Mouse (Mus musculus) T-cell, adult 2 months (primary cell): ENCODE measurements around the gene Sh2d4b.

Experiments
- DNase-seq: peaks from one replicate; pipeline ENCODE4 v3.0.0; 2022; ENCODE audit warnings: low spot score

Sh2d4b gene

DNA sequence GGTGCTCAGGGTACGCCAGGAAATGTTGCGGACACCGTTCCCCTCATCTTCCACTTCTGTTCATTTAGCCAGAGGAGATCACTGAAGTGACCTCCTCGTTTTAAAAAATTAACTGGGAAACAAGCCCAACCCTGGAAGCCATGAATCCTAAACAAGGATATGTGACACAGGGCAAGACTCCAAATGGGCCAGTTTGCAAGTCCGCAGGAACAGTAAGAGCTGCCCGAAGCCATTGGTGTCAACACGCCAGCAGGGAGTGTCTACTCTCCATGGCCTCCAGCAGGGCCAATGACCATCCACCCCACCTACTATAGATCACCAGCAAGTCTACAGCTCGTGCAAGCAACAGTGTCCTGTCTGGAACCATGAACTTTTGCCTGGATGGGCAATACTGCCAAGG, 12.7 kb upstream of the Sh2d4b start:
- no peak for DNase-seq

DNA sequence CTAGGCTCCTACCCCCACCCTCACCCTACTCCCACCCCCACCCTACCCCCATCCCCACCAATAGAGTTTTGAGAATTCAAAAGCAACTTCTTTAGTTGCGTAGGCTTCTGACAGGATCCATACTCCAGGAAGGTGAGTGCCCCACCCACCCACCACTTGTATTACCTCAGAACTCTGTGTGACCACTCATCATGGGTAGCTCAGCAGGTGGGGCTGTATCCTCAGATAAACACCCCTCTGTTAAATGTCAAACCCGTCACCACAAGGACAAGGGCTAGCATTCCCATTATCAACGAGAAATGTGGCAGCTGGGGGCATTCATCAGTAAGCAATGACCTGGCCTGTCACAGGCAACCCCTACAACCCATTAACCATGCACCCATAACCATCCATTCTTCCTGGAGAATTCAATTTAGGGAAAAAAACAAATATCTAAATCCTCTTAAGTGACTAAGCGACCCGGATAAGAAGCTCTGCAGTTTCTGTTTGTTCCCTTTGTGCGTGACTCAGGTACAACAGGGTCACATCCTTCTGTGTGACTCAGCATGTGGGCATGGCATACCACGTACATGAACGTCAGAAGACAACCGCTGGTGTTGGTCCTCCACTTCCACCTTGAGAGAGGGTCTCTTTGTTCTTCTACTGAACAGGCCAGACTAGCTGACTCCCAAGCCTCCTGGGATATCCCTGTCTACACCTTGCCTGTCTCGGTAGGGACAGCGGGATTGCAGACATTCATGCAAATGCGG, 9.4 kb upstream of the Sh2d4b start:
- no peak for DNase-seq

DNA sequence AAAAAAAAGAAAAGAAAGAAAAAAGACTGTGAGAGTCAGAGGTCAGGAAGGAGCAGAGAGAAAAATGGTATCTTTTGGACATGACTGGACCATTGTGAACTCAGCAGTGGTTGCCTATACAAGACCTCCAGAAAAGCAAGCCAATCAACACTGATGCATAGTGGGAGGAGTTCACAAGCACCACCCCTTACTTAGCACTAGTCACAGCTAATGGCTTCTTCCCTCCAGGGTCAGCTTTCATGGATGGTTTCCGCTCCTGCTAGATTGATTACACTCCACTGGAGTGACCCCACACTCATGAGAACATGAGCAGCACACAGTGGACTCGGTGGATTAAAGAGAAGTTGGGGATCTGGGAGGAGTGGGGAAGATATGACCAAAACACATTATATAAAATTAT, 7.2 kb upstream of the Sh2d4b start:
- no peak for DNase-seq

DNA sequence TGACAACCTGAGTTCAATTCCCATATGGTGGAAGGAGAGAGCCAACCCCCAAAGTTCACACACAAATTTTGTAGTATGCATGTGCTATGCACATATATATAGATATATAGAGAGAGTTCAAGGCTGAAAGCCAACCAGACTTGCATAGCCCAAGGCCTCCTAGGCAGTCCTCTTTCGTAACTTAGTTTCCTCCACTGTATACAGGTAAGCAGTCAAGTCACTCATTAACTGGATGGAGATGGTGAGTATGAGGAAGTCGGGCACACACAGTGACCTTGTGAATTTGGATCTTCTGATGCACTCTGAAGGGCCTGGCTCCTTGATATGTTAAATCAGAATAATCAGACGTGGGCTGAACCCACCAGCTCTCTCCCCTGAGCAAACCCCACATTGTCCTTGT, 4.8 kb upstream of the Sh2d4b start:
- no peak for DNase-seq

DNA sequence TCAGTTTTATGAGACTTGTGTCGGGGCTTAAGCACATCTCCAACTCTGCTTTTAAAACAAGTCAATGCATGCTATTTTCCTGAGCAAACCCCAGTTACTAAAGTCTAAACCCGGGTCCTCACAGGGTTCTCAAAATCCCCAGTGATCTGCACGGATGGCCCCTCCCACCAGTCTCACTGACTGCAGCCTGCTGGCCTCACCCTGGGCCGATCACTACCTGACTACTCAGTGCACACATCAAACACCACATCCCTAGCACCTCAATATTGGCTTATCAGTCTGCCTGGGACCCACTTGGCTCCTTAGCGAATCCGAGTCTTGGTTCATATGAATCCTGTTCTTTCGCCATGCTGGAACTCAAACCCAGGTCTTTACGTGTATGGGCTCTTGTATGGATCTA, 2.6 kb upstream of the Sh2d4b start:
- no peak for DNase-seq

DNA sequence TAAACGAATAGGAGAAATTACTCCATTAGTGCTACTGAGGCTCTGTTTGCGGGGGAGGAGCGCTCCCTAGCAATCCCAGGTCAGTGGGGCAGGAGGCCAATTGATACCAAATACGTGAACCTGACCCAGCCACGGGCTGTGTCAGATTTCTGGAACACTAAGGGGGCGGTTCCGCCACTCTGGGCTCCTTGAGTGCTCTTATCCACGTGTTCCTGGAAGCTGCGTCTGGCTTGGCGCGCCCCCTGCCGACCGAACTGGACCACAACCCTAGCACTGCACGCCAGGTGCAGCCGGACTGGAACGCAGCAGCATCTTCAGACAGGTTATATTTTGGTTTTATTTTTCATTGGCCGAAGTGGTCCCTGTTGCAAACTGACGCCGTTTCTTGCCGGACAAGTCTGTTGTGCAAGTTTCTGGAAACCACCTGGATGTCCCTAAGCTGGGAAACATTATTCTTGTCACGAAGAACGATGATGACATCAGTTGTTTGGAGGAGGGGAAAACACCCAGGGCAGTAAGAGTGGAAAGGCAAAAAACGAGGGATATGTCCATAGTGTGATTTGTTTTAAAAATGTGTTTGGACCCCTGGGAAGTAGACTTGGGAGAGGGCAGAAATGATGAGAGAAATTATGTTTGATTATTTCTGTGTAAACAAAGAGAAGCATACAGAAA, 1.6 kb upstream of the Sh2d4b start:
- DNase-seq: peak; percentile 59

DNA sequence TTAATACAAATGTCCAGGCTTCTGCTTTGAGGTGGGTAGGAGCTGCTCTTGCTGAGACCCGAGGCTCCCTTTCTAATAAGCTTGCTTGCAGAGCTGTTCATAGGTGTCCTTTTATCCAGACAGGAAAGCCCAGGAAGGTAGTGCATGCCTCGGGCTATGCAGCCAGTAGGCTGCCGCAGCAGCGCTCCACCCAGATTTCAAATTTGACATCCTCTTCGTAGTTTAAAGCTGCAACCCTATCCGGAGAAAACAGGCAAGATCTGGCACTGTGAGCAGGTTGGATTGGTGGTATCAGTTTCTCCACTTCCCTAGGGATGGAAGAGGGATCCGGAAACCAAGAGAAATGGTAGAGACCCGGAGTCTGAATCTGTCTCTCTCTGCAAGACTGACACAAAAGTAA, 818 bp upstream of the Sh2d4b start:
- DNase-seq: no peak

DNA sequence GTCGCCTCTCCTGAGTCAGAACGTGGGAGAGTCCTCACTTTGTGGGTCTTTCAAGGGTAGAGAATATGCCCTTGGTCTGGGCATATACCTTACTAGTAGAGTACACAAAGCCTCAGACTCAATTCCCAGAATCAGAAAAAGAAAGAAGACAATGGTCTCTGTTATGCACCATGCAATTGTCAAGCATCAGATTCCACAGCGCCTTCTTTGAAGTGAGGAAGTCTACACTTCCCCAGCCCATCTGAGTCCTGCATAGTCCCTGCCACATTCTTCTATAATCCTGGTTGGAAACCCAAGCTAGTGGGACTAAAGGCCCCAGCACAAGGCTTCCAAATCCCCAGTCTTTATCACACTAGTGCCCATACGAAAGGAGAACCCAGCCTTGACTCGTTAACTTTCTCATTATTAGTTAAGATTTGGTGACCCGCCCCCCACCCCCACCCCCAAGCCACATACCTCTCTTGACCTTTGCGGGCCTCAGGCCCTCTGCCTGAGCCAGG, 690 bp downstream of the Sh2d4b start:
- DNase-seq: no peak

DNA sequence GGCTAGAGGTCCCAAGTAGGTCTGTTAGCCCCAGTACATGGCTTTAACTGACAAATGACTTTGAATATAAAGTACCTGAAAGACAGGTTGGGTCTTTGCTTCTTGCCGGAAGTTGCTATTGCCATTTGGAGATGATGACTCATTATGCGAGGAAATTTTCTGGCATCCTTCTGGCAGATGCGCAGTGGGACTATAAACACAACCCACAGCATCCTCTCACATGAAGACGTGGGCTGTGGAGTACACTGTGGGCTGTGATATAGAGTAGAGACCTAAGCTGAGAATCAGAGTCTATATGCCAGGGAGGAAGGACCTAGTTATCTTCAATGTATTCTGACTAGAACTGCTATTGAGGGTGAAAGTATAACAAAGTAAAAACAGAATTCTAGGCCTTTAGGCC, 1.6 kb downstream of the Sh2d4b start:
- no peak for DNase-seq

DNA sequence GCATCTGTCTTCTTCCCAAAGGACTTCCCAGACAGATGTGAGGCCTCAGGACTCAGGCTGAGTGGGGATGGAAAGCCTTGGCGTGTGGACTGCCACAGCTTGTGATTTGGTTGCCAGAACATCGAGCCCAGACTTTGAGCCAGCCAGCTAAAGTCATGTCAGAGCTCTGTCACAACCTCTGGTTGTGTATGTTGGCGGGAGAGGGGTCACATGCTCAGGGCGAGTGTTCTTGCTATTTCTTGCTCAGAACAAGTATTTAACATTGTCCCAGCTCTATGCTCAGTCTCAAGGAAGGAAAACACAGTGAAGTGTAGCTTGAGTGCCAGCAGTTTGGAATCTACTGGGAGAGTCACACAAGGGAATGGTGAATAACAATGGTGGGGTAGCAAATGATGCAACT, 3.4 kb downstream of the Sh2d4b start:
- DNase-seq: no peak

DNA sequence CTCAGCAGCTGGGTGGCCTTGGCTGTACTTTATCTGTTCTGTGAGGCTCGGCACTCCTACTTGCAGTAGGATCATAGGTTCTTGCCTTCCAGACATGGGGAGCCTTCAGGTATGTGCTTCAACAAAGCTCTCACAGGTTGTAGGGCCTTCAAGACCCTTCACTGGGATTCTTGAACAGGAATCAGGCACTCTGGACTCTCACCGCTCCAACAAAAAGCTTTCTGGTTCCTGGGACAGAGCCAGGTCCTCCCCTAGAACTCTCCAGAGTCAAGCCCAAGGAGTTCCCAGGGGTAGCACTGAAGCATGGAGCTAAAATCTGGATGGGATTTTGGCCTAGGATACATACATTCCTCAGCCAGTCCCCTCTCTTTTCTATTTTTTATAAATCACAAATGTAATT, 3.9 kb downstream of the Sh2d4b start:
- no peak for DNase-seq

DNA sequence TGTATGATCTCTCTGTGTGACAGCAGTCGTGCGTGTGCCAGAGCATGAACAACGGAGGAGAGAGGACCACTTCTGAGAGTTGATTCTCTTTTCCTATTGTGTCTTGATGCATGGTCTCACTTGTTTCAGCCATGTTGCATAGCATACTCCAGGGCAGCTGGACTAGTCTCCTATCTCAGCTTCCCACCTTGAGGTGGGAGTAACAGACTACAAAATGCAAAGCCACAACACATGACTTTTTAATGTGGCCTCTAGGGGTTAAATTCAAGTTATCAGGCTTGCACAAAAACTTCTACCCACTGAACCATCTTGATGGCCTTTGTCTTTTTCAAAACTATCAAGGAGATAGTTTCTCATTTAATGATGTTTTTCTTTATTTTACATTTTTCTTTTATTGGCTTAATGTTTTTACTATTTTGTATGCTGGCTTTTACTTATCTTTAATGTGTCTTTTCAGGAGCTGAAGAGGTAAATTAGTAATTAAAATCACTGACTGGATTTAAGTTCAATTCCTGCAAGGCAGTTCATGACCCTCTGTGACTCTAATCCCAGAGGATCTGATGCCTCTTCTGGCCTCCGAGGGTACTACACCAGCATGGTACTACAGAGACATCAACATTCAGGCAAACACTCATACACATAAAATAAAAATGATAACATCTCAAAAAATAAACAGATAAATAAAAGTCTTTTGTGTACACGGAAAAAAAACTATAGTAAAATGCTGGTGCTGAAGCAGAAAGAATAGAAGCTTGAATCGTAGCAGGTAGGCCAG, 6.5 kb downstream of the Sh2d4b start:
- DNase-seq: no peak

DNA sequence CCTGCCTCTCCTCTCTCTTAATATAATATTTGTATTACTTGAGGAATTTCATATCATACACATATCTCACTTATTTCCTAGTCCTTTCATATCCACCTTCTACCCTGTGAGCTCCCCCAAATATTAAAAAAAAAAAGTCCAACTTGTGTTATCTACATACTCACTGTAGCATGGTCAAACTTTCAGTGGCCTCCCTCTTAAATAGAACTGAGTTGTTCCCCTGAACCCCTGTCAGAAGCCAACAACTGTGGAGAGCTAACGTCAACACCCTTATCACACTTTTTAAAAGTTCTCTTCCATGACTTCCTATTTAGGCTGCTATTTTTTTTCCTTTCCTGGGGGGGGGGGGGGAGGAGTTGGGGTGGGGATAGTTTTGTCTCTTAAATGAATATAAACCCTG, 7.3 kb downstream of the Sh2d4b start:
- DNase-seq: no peak

DNA sequence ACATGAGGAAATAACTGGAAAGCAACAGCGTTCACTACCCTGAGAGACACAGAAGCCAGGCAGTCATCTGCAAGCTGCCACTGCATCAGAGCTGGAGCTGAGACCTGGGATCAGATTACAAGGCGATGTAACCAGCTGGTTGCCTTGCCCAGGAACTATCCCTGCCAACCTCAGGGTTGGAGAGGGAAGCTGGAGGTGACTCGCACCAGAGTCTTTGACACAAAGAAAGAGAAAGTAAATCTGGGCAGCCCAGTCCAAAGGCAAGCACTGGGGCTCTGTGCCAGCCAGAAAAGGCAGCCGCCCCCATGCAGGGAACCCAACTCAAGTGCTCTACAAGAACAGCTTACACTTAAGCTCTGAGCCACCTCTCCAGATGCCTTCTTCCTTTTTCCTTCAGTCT, 7.8 kb downstream of the Sh2d4b start:
- DNase-seq: no peak

DNA sequence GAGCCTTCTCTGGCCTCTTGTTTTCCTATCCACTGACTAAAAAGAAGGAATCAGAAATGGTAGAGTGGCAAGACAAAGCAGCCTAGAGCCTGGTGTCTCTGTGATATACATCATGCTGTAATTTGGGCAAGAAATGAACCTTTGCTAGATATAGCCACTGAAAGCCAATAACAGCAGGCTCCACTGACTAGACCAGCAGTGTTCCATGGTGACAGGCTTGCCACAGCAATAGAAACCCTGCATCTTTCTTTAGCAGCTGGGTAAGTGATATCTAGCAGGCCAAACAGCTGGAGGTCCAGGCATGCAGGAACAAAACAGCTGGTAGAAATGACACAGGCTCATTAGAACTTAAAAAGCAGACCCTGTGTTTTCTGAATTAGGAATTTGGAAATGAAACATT, 18.5 kb downstream of the Sh2d4b start:
- DNase-seq: no peak

DNA sequence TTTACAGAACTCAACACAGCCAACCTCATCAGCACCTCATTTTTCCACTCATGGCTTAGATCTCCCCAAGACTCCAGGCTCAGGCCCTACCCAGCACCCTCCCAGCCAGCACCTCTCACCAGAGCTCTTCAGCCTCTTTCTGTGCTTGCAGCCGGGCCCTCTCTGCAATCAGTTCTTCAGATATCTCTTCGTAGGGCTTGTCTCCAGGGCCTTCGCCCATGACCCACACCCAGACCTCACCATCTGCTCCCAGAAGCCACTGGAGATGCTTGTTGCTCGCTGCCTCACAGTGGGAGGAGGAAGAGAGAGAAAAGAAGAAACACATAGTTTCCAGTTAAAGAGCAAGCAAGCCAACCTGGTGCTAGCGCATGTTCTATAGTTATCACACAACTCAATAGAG, 19.1 kb downstream of the Sh2d4b start:
- no peak for DNase-seq

DNA sequence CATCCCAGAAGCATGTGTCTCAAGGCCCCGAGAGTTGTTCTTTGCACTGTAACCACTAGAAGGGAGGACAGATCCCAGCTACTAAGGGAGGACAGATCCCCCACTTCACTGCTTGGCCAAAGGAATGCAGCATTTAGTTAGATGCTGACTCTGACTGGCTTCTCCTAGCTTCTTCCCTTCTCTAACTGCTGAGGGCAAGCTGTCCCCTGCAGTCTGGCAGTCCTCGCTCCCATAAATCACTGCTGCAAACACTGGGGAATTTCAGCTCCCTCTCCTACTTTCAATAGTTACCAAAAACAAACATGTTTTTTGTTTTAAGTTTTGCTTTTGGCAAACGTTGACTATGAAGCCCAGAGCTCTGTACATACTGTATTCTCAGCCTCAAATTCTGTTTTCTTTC, 22.5 kb downstream of the Sh2d4b start:
- no peak for DNase-seq

DNA sequence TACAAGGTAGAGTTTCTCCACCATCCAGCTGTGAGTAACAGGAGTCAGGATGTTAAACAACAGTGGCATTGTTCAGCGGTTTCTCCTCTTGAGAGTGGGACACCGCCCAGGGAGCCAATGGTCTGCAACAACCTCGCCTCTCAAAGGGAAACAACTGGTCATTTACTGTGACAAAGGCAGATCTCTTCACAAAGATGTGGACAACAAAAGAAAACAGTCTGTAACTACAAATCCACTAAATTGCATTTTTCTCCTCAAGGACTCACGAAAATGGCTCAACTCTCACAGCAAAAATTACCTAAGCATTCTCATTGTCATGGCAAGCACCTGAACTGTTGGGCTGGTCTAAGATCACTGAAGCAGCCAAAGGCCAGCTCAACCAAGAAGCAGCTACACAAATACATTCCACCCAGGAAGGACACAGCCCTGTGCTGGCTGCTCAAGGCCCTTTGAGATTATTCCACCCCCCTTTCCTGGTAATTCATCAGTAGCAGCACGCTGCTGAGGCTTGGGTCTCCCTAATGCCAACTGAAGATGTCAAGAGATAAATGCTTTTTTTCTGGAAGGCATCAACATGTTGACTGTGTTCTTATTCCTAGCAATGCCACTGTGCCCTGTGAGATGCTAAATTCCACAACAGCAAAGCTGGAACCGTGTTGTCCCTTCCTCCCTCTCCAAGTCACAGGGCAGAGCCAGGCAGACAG, 28.1 kb downstream of the Sh2d4b start:
- no peak for DNase-seq

DNA sequence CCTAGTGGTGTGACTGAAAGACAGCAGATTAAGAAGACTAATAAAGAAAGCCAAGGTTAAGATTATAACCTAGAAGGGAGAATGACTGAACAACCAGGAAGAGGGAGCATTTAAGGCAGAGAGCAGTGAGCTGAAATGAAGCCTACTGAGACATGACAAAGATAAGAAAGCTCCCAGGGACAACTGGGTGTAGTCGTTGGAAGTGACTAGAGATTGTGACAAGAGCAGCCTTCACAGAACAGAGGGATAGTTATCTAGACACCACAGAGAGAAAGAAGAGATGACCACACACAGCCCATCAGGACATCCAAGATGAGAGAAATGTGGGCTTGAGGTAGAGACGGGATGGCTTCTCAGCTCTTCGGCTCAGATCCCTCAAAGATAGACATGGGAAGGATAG, 29.4 kb downstream of the Sh2d4b start:
- DNase-seq: no peak

DNA sequence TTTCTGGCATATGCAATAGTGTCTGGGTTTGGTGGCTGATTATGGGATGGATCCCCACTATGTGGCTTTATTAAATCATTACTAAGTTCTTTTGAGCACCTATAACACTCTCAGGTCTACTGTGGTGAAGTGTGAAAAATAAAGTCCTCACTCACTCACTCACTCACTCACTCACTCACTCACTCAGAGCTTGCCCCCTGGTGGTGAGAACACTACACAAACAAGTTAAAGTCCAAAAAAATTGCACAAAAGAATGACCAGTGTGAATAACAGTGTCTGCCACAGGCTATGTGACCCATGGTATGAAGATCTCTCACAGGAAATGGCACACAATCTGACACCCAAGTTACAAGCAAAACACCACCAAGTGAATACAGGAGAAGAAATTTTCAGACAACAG, 30.0 kb downstream of the Sh2d4b start:
- no peak for DNase-seq

DNA sequence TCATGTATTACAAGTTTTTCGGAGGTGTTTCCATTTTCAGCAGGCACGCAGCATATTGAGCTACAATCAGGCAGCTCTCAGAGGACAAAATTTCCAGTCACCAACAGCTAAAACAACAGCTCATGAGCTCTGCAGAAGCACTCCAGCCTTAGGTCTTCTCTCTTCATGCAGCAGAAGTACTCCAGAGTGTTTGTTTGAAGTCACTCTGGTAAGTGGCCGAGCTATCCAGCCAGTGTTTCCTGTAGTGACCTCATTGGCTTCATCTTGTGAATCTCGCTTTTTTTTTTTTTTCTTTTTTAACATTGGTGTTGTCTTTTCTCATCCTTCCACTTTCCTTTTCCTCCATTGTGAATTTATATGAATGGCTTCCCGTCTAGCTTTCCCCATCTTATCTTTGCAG, 40.1 kb downstream of the Sh2d4b start:
- no peak for DNase-seq

DNA sequence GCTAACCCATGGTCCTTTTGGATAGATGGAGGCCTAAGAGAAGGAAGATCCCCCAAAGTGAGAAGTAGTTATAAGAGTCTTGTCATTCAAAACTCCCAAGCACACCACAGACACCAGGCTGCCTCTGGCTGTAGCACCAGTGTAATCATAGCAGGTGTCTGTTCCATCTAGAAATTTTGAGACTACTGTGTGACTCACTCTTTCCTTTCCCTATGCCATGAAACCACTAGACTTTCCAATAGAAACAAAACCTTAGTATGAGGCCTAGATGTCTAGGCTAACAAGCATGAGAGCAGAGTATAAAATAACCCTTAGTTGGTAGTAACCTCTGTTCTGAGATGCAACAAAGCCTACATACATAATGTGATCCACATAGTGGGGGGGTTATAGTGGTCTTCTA, 55.7 kb downstream of the Sh2d4b start:
- no peak for DNase-seq

DNA sequence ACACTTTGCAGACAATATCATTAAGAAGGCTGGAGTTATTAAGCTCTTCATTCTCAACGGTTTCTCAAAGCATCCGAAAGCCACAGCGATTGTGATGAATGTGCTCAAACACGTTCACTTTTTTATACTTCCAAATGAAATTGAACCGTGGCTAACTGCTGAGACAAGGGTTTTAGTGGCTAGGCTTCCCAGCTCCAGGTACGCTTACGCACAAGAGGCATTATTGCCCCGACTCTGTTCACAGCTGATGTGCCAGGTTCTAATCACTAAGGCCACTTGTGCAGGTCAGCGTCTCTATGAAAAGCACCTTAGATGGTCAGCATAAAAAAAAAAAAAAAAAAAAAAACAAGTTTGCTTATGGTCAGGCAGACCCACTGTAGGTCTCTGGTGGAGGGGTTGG, 62.6 kb downstream of the Sh2d4b start:
- no peak for DNase-seq
